Mouse (Mus musculus) ovary, postnatal 14 days (tissue): ENCODE results near the gene Cd247.

Experiments used
- DNase-seq: peaks from one replicate; pipeline ENCODE4 v3.0.0; 2022; ENCODE audit warnings: low spot score

Gene Cd247

DNA sequence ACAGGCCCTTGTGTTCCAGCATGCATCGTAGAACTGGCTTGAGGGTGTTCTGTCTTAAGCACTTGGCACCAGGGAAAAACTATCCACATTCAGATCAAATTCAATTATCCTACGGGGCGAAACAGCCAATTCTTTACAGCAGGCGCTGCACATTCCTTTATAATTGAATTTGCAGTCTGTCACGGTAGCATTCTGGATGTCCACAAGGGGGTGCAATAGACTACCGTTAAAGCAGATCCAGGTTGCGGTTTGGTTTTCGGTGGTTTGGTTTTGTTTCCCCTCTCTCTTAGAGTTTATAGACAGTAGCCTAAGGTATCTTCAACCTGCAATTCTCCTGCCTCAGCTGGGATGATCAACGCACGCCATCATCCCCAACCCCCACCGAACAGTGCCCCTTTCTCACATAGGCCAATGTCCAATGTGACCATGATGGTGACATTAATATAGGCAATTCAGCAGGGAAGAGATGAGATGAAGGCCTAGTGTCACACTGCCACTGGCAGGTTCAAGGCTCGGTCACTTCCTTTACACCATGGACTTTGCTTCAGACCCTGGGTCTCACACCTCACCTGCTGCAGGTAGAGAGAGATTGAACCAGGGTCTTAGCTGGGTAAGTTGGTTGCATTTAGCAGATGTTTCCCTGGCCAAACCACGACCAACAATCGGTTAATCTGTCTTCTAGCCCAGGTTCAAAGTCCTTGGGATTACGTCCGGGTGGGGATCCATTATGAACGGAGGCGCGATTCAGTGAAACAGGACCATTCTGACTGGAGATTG, 12.8 kb upstream of the Cd247 start:
- peak; percentile 41 for DNase-seq

DNA sequence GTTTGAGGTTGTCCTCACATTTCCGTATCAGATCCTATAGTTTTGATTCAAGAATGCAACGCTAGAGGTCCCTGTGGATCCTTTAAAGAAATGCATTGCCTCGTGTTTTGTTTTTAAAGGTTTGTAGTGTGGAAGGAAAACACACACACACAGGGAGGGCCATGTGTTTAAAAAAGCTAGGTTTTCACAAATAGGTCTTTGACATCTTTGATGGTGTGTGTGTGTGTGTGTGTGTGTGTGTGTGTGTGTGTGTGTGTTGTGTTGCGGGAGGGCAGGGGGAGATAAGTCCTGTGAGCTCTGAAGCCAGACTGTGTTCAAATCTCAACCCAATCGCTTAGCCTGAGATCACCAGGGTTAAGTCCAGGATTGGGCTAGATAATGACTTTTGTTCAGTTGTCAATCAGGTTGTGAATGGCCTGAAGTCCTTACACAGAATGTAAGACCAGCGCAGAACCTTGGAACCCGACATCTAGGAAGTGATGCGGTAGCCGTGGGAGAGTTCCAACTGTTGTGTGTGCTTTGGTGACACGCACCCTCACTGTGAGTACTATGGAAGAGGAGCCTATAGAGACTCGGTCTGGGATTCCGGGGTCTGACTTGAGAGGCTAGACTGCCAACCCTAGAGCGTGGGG, 8.4 kb upstream of the Cd247 start:
- no peak for DNase-seq

GRCm38 (mm10) chr1:165780586-165781111, 7.8 kb upstream of the Cd247 start:
- DNase-seq: no peak

- no peak for DNase-seq
Observed at GRCm38 (mm10) chr1:165781426-165781825, 7.1 kb upstream of the Cd247 start.

GRCm38 (mm10) chr1:165781911-165782310, 6.6 kb upstream of the Cd247 start:
- no peak for DNase-seq

- DNase-seq: no peak
Observed at GRCm38 (mm10) chr1:165786296-165786695, 2.2 kb upstream of the Cd247 start.

- DNase-seq: no peak
Observed at GRCm38 (mm10) chr1:165789066-165789660, 682 bp downstream of the Cd247 start.

- no peak for DNase-seq
Observed at GRCm38 (mm10) chr1:165789963-165790362, 1.5 kb downstream of the Cd247 start.

- DNase-seq: no peak
Observed at GRCm38 (mm10) chr1:165790461-165791210, 2.2 kb downstream of the Cd247 start.

- DNase-seq: no peak
Observed at GRCm38 (mm10) chr1:165791411-165791810, 2.9 kb downstream of the Cd247 start.

DNA sequence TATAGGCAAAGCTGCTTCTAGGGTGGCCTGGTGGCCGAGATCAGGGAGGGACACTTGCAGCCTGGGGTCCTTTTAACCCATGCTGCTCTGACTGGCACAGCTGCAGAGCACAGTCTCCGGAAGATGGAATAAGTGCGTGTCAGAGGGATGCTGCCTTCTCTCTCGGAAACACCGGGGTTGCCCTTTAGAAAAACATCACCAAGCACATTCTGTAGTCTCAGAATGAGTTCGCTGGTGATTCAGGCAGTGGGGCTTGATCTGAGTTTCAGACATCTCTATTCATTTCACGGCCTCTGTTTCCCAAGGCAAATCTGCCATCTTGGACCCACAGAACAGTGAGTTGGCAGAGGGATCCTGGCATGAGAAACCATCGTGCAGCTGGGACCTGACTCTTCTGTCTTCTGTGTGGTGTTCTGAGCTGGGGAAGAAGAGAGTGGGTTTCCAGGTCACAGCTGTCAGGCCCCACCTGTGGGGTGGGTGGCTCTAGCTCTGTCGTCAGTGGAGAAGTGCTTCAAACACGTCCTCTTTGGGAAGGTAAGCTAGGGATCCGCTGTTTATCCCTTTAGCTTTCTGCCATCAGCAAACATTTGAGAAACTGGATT, 13.3 kb downstream of the Cd247 start:
- DNase-seq: no peak

DNA sequence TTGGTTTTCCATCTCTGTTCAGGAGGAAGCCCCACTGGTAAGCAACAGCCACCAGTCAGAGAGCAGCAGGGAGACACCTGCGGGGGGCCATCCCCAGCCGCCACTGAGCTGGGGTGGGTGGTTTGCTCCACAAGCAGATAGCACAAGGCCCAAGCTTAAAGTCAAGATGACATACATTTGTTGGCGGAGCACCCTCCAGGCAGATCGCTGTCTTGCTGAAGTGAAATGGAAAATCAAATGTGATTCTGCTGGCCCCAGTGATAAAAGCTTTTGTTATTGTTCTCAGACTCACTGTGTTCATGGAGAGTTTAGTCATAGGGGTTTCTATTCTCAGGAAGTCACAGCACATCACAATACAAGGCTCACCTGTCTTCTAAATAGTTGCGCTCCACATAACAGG, 14.6 kb downstream of the Cd247 start:
- no peak for DNase-seq

DNA sequence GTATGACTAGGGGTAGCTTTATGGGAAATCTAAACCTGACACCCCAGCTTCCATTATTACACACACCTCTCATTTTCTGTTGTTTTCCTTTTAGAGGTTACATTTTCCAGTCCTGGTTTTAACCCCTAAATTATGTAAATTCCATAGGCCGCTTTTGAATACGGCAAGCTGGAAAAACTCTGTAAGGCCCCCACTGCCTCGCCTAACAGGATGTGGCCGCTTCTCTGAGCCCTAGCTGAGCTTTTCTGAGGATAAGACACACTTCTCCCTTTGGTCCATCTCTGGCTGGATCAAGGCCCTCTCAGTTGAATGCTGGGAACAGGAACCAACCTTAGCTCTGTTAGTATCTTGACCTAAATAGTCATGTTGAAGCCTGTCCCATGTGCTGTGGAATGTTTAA, 15.7 kb downstream of the Cd247 start:
- DNase-seq: no peak

DNA sequence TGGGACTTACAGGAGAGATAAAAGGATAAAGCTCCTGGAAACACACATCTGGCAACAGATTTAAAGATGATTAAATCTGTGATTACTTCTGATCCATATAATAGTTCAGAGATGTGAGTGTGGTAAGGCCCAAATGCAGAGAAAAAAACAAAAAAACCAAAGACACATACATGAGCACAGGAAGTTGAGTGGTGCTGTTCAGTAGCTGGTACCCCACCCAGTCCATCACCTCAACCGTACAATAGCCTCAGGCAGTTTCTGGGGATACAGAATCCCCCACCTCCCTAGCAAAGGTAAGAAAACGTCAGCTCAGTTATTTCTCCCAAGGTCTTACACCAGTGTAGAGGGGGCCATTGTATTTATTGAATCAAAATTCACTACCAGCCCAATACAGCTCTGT, 22.2 kb downstream of the Cd247 start:
- DNase-seq: no peak

DNA sequence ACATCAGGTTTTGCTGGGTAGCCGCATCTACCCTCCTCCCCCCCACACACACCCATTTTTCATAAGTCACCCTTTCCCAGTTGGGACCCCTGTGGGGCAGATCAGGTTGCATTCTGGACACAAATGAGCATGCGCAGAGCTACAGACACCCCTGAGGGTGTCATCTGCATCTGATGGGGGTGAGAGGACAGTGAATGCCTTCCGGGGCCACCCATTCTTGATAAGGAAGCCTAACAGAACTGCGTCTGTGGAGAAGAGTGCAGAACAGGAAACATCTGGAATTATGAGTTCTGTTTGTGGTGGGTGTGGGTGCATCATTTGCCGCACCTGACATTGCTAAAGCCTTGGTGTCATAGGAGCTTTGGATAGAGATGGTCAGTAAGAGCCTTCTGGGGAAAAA, 22.7 kb downstream of the Cd247 start:
- DNase-seq: no peak

DNA sequence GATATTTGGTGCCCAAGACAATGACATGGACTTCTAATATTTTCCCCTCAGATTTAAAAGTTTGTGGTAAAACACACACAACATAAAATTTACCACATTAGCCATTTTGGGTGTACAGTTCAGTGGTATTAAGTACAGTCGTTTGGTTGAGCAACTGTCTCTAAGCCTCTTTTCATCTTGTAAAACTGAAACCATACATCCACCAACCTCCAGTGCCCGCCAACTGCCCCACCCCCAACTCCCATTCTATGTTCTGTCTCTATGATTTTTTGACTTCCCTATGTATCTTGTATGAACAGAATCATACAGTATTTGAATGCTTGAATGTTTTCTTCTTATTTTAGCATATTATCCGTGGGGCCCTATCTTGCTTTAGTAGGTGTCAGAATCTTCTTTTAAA, 24.3 kb downstream of the Cd247 start:
- no peak for DNase-seq

- DNase-seq: no peak
Observed at GRCm38 (mm10) chr1:165814116-165814515, 25.6 kb downstream of the Cd247 start.

- no peak for DNase-seq
Observed at GRCm38 (mm10) chr1:165814521-165815278, 26.2 kb downstream of the Cd247 start.

GRCm38 (mm10) chr1:165816391-165816790, 27.9 kb downstream of the Cd247 start:
- no peak for DNase-seq

GRCm38 (mm10) chr1:165817264-165817663, 28.8 kb downstream of the Cd247 start:
- DNase-seq: no peak

DNA sequence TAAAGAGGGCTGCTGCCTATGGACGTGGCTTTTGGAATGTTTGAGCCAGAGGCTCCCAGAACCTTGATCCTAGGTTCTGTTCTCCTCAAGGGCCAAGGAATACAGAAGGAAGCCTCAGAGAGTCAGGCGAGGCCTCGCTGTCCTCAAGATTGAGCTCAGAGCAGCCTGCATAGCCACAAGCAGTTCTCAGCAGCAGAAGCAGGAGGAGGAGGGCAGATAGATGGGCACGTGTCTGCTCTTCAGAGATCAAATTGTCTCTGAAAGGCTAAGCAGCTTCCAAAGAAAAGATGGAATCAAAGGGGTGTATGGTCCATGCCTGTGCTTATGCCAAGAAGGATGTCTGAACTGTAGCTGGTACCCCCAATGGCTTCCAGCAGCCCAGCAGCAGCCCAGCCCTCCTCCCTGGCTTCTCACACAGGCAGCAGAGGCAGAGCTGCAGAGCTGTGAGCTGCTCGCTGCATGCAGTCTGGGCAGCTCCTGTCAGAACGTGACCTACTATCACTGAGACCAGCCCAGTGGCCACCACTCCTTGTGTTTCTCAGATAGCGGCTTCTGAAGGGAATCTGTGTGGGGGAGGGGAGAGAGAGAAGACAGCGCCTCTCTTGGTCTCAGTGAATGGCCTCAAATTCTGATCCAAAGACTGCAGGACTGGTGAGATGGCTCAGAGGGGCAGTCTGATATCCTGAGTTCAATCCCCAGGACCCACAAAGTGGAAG, 29.8 kb downstream of the Cd247 start:
- DNase-seq: no peak
